Mouse (Mus musculus) telencephalon, adult 2 months (tissue): Measurements from ENCODE around the gene Asb3.
"Not testable (repeated sequence)": the region's sequence is repeated elsewhere in the genome, so short reads cannot be mapped to it uniquely, and the experiment has no call there.

Source experiments
- DNase-seq: peaks from one replicate; pipeline ENCODE4 v3.0.0-alpha.2; 2011; ENCODE audit warnings: low read depth, low spot score

Asb3 gene

DNA sequence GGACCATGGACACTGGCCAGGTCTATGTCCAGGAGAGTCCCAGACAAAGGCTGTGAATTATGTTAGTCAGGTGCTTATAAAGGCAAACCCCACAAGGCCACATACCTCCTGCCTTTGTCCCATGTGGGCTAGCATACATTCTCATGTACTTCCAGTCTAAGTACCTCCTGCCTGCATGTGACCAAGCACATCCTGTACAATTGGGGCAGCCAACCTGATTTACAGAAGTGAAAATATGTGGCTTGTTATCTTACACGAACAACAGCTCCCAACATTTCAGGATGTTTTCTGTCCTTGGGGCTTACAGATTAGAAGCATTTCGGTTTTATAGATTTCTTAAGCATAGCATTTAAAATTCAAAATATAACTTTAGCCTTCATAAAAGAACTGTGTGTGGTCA lies 114.8 kb downstream of the Asb3 start:
- DNase-seq: no peak

DNA sequence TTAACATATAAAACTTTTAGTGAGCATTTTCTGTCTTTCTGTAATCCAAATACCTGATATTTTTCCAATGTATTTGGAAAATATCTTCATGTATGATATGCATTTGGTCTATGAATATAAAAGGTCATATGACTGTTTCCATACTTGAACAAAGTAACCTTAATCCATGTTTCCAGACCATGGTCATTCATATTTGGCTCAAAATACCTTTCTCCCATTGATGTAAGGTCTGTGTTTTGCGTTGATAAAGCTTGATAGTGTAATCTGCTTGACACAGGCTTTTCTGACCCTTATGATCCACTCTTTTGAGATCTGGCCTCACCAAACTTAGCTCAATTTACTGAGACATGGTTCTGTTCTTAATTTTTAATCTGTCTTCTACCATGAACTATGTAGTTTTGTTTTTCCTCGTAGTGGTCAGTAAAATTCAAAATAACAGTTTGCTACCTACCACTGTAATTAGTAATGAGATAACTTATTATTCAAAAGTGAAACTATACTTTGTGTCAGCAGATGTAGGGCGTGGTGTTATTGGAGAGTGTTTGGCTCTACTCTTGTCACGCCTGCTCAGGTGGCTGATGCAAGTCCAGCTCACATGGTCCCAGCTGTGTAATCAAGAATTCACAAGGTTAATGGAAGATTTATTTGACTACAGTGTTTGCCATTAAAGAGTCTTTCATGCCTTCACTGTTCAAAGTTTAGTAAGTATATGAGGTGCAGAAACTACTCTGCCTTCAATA lies 116.1 kb downstream of the Asb3 start:
- DNase-seq: no peak

DNA sequence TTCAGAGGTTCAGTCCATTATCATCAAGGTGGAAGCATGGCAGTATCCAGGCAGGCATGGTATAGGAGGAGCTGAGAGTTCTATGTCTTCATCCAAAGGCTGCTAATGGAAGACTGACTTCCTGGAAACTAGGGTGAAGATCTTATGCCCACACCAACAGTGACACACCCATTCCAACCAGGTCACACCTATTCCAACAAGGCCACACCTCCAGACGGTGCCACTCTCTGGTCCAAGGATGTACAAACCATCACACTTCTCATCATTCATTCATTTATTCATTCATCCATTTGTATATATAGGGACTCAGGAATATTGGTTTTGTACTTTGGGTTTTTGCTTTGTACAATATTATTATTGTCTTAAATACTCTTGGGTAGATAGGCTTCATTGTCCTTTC lies 124.5 kb downstream of the Asb3 start:
- DNase-seq: not testable (repeated sequence)

DNA sequence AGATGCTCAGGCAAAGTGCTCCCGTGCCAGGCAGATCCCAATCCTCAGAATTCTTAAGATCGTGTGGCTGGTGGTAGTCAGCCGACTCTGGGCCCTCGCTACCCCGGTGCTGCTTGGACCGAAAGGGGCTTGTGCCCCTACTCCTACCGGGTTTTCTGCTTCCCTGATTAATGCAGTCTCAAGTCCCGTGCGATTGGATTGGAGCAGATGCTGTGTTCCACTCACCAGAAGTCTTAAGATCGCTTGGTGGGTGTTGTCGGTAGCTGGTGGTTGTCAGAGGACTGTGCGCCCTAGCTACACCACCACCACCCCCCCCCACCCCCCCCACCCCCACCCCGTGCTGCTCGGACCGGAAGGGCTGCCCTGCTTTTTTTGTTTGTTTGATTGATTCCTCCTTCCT lies 132.2 kb downstream of the Asb3 start:
- DNase-seq: not testable (repeated sequence)

DNA sequence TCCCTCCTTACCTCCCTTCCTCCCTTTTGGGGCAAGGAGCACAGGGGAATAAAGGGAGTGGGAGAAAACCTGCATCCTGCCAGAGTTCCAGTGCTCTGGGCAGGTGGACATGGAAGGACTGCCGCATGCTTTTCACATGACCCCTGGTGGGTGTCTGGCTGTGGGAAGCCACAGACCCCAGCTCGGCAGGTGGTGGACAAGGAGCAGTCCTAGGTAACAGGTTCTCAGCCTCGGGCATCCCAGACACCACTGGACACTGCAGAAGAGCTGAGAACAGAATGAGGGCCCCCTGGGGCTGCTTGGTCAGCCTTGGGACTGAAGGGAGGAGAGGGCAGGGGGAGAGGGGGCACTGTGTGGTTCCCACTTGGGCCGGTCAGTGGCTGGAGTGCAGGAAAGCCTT lies 149.7 kb downstream of the Asb3 start:
- no peak for DNase-seq

DNA sequence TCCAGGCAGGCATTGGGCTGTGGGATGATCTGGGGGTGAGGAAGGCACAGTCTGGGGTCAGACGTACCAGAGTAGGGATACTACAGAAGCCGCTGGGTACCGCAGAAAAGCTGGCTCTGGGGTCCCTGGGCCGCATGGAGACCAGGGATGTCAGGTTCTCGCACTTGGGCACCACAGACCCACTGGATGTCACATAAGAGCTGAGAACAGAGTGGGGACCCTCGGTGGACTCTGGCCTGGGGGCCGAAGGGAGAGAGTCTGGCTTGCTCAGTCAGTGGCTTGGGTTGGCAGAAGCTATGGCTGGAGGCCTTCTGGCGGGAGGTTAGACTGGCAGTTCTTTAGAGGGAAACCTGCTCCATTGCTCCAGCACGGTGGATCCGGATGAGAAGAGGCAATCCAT lies 204.8 kb downstream of the Asb3 start:
- no peak for DNase-seq

DNA sequence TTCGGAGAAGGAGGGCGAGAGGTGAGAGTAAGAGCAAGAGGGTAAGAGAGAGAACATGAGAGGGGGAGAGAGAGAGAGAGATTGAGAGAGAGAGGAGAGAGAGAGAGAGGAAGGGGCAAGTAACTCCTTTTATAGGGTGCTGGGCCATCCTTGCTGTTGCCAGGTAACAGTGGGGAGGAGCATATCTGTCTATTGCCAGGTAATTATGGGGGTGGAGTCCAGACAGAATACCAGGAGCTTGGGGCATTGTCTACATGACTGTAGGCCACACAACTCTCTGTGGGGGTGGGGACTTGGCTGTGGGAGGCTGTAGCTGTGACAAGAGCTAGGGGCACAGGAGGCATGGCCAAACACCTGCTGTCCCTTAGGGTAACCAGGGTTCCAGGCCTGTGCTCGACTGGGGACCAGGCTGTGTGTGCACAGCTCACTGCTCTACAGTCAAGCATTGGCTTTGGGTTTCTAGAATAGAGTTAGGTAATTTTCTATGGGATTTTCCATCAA lies 205.3 kb downstream of the Asb3 start:
- DNase-seq: no peak

DNA sequence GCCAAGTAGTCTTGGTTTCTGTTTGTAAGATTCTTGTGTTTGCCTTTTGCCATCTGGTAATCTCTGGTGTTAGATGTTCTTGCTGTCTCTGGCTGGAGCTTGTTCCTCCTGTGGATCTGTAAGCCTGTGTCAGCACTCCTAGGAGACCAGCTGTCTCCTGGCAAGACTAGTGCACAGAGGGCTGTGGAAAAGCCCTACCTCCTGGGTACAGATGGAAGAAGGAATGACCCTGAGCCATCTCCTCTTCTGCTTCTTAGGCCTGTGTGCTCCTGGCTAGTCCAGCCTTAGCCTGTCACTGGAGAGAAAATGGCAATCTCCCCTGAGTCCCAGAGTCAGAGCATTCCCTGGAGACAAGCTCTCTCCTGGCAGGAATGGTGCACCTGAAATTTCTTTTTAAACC lies 214.3 kb downstream of the Asb3 start:
- DNase-seq: not testable (repeated sequence)

DNA sequence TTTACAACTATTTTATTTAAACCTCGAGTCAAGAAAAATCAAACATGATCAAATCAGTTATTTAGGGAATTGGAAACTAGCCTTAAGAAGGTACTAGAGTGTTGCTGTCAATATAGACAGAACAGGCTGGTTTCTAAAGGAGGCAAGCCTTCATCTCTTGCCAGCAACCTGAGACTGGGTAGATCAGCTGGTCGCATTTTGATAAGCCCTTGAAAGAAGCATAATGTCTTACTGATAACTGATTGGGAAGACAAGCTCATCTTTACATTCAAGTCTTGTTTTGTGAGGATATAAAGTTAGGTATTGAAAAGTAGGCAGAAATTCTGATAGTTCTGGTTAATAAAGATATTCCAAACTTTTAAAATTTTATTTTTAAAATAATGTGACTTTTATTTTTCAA lies 217.0 kb downstream of the Asb3 start:
- no peak for DNase-seq

DNA sequence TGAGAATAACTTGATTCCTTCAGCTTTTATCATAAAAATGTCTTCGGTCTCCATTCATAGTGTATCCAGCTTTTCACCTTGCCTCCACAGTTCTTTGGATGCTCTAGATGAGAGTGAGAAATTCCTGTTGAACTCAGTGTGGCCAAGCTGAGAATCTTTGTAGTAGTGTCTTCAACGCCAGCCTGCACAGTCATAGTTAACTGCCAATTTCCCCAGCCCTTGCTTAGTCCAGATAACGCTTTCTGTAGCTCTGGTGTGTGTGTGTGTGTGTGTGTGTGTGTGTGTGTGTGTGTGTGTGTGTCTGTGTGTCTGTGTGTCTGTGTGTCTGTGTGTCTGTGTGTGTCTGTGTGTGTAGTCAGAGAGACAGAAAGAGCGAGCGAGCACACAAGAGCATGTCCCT lies 220.1 kb downstream of the Asb3 start:
- no peak for DNase-seq

DNA sequence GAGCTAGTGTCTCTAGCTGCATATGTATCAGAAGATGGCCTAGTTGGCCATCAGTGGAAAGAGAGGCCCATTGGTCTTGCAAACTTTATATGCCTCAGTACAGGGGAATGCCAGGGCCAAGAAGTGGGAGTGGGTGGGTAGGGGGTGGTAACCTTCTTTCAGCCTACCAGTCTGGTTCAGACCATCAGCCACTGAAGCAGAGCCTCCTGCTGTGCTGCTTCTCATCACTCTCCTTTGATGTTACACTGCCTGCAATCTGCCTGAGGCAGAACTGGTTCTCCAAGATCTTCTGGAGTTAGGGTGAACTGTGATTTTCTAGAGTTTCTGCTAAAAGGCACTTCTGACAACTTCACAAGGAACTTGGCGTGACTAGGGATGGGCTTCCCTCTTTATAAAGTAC lies 241.7 kb downstream of the Asb3 start:
- not testable (repeated sequence) for DNase-seq

DNA sequence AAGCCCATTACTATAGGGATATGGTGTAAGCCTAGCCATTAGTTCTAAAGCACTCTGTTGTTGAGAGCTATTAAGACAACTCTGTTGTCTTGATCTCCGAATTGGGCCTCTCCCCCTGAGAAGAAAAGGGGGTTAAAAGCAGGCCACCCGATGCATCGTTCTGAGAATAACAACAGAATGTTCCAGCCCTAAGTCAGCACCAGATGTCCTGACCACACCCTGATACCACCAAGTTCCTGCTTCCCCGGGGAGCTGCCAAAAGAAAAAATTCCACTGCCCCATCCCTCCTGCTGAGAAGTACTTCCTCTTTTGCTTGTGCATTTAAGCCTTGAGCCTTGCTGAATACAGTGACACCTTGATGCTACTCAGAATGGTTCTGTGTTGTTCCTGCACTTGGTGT lies 248.5 kb downstream of the Asb3 start:
- not testable (repeated sequence) for DNase-seq

DNA sequence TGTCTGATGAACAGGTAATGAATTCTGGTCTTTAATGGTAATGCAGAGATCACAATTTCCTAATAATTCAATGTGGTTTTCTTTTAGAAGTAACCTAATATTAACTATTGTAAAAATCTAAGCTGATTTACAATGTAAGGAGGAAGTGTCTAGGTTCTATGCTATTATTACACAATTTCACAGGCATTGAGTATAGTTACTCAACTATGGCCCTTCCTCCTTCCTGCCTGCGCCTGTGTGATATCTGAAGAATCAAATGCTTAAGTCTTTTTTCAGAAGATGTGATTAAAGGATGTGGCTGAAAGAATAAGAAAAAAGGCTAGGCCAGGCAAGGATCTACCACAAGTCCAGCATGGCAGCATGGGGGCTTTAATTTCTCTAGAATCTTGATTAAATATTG lies 249.6 kb downstream of the Asb3 start:
- DNase-seq: not testable (repeated sequence)

DNA sequence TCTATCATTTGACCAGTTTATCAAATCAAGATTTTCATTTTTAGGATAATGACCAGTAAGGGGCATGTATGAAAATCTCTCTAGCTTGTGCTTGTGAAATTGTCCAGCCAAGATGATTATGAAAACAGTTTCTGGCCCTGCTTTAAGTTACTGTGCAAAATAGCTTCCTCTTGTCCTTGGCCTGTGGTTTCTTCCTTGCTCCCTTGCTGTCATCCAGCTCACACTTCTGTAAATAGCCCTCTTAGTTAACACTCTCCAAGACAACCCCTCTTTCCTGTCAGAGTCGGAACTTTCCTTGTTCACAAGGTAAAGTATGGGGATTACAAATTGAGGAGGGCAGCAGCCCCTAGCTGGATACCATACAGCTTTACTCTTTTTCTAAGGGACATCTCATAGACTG lies 253.2 kb downstream of the Asb3 start:
- DNase-seq: not testable (repeated sequence)
